Mouse (Mus musculus): Measurements from ENCODE around the gene Scn1b. TPM values are rescaled to one million over a fixed set of nuclear protein-coding genes. Genes with fewer than 3 reads are reported as not detected.
A peak's percentile ranks its signal among the peaks of the same experiment; 100 is the strongest.

Gene Scn1b
- total and polyA plus RNA-seq, 3 experiments: 31.8 to 41.9 (median 32.5) TPM

DNA sequence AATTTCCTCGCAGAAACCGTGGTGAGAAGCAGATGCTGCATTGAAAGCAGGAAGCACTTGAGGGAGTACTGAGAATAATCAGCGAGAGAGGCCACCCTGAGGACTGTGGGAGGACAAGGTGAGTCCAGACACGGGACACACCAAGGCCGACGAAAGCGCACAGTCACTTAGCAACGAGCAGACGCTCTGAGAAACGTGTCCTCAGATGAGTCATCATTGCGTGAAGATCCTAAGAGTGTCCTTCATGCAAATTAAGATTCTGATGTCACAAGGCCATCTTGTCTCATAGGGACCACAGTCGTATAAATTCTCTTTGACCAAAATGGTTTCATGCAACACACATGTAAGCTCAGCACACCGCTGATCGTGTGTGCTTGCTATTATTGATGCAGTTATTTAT lies 26.0 kb downstream of the Scn1b start:
- Histone ChIP-seq H3K79me2 (replicated peaks; ENCODE audit: control insufficient read depth, insufficient read depth, low read length) (no peaks in the 10 kb centered on the region), H3K27ac (no peak overlapping the region), H3K9ac (ENCODE audit: low read depth, low read length) (no peak overlapping the region), H3K27me3 (ENCODE audit: control insufficient read depth, insufficient read depth, low read length) (no peaks in the 10 kb centered on the region; the same call in 1 of the 2 replicates), H3K36me3 (ENCODE audit: control insufficient read depth, insufficient read depth, low read length) (no peaks in the 10 kb centered on the region), H3K4me3 (no peak overlapping the region), H3K4me1 (ENCODE audit: control insufficient read depth, insufficient read depth, low read length) (no peaks in the 10 kb centered on the region)
- TF ChIP-seq EP300 (IDR thresholded peaks at IDR 0.05; ENCODE audit: insufficient read depth, low read depth, low read length): no peak
- no peak for TF ChIP-seq POLR2A (IDR thresholded peaks at IDR 0.05; ENCODE audit: insufficient read depth, low read depth, low read length)
- no peak for TF ChIP-seq CTCF (IDR thresholded peaks at IDR 0.05)
- intact Hi-C loops (cut with DNase I): no loop called here
- 65% methylated on average over 14 of the region's 14 CpGs for WGBS
- no peak for DNase-seq

DNA sequence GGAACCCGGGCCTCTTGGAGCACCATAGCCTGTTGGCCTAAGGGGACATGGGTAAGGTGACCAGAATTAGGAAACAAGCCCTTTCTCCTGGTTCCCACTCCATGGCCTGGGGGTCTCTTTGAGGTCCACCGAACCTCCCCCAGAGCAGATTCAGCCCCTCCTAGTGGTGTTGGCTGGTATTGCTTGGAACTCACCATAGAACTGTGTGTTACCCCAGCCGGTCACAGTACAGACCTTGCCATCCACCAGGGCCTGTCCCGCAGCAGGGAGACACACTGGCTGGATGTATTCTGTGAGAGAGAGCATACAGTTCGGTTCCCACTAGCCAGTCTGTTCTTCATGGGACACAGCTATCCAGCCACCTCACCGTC lies 27.2 kb downstream of the Scn1b start:
- H3K27ac ChIP-seq: no peak overlapping the region
- TF ChIP-seq CTCF (IDR thresholded peaks at IDR 0.05) (peak; percentile 35), POLR2A (IDR thresholded peaks at IDR 0.05; ENCODE audit: insufficient read depth, low read depth, low read length) (no peak)
- no peaks in the 10 kb centered on the region; the same call in 1 of the 2 replicates for H3K27me3 ChIP-seq (ENCODE audit: control insufficient read depth, insufficient read depth, low read length)
- no peak for DNase-seq
- intact Hi-C loops (cut with DNase I): loop anchor here (5.0 kb wide), 2 partner anchors 107 to 142 kb away; partner anchors contain the start of gene Usf2
- H3K9ac ChIP-seq (ENCODE audit: low read depth, low read length): no peak overlapping the region
- H3K4me3 ChIP-seq: no peak overlapping the region
- no peaks in the 10 kb centered on the region for H3K79me2 ChIP-seq (replicated peaks; ENCODE audit: control insufficient read depth, insufficient read depth, low read length)
- no peaks in the 10 kb centered on the region for H3K4me1 ChIP-seq (ENCODE audit: control insufficient read depth, insufficient read depth, low read length)
- 89% methylated on average over 6 of the region's 6 CpGs for WGBS
- no peaks in the 10 kb centered on the region for H3K36me3 ChIP-seq (ENCODE audit: control insufficient read depth, insufficient read depth, low read length)

DNA sequence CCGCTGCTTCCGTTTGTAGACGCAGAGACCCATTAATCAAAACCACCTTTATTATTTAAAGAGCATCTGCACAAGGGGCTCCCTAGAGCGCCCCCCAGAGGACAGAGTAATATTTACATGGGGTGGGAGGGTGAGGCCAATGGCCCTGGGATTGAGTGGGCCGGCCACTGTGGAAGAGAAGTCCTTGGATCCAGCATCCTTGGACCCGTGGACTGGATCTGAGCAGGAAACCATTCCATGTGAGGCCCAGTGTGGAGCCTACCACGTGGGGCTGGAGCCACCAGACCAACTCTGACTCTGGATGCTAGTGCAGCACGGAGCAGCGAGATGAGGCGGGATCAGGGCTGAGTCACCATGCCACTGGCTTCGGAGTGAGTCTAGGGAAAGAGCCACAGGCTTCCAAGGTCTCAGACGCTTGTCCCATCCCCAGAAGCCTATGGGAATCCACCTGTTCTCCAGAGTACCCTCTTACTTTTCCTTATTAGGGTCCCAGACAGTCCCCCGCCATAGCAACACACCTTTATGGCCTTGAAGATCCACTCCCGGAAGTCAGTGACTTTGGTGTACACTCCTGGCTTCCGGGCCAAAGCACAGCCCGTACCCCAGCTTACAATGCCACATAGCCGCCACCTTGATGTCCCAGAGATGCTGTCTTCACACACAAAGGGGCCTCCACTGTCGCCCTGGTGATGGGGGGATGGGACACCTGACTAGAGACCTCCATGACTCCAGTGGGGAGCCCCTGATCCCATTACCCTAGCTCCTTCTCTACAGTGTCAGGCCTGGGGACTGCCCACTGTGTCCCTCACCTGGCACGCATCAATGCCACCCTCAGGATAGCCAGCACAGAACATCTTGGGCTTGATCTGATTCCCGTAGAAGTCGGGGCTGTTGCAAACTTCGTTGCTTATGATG lies 27.8 kb downstream of the Scn1b start:
- Histone ChIP-seq H3K36me3 (ENCODE audit: control insufficient read depth, insufficient read depth, low read length) (no peaks in the 10 kb centered on the region), H3K9ac (ENCODE audit: low read depth, low read length) (no peak overlapping the region), H3K27ac (no peak overlapping the region; the same call in 1 of the 2 replicates), H3K79me2 (replicated peaks; ENCODE audit: control insufficient read depth, insufficient read depth, low read length) (no peaks in the 10 kb centered on the region), H3K4me1 (ENCODE audit: control insufficient read depth, insufficient read depth, low read length) (no peaks in the 10 kb centered on the region), H3K27me3 (ENCODE audit: control insufficient read depth, insufficient read depth, low read length) (no peaks in the 10 kb centered on the region; the same call in 1 of the 2 replicates), H3K4me3 (no peak overlapping the region)
- intact Hi-C loops (cut with DNase I): loop anchor here (5.0 kb wide), 2 partner anchors 107 to 142 kb away; partner anchors contain the start of gene Usf2
- 76% methylated on average over 22 of the region's 22 CpGs for WGBS
- TF ChIP-seq POLR2A (IDR thresholded peaks at IDR 0.05; ENCODE audit: insufficient read depth, low read depth, low read length) (no peak), CTCF (IDR thresholded peaks at IDR 0.05) (peak; percentile 52), EP300 (IDR thresholded peaks at IDR 0.05; ENCODE audit: insufficient read depth, low read depth, low read length) (no peak)
- no peak for DNase-seq

- peak overlapping the region; percentile 24; the same call in 1 of the 2 replicates for H3K4me3 ChIP-seq
- H3K27ac ChIP-seq: peak overlapping the region; percentile 47
- H3K79me2 ChIP-seq (replicated peaks; ENCODE audit: control insufficient read depth, insufficient read depth, low read length): no peaks in the 10 kb centered on the region
- peak; percentile 91 for DNase-seq
- no peak overlapping the region for H3K9ac ChIP-seq (ENCODE audit: low read depth, low read length)
- WGBS: 52% methylated on average over 20 of the region's 20 CpGs
- H3K27me3 ChIP-seq (ENCODE audit: control insufficient read depth, insufficient read depth, low read length): no peaks in the 10 kb centered on the region
- H3K36me3 ChIP-seq (ENCODE audit: control insufficient read depth, insufficient read depth, low read length): no peaks in the 10 kb centered on the region
- TF ChIP-seq CTCF (IDR thresholded peaks at IDR 0.05) (peak; percentile 93), POLR2A (IDR thresholded peaks at IDR 0.05; ENCODE audit: insufficient read depth, low read depth, low read length) (peak; percentile 40; the same call in 1 of the 2 replicates), EP300 (IDR thresholded peaks at IDR 0.05; ENCODE audit: insufficient read depth, low read depth, low read length) (0 out of 2 replicates have a peak, but pooled peaks have one; percentile 43)
- H3K4me1 ChIP-seq (ENCODE audit: control insufficient read depth, insufficient read depth, low read length): no peaks in the 10 kb centered on the region
- intact Hi-C loops (cut with DNase I): loop anchor here (1.0 to 5.0 kb wide), 4 partner anchors 19 to 140 kb away; partner anchors contain the start of genes Lgi4 and Usf2
These were observed 29.1 kb downstream of the Scn1b start for GRCm38 (mm10) chr7:31097583-31098248.

DNA sequence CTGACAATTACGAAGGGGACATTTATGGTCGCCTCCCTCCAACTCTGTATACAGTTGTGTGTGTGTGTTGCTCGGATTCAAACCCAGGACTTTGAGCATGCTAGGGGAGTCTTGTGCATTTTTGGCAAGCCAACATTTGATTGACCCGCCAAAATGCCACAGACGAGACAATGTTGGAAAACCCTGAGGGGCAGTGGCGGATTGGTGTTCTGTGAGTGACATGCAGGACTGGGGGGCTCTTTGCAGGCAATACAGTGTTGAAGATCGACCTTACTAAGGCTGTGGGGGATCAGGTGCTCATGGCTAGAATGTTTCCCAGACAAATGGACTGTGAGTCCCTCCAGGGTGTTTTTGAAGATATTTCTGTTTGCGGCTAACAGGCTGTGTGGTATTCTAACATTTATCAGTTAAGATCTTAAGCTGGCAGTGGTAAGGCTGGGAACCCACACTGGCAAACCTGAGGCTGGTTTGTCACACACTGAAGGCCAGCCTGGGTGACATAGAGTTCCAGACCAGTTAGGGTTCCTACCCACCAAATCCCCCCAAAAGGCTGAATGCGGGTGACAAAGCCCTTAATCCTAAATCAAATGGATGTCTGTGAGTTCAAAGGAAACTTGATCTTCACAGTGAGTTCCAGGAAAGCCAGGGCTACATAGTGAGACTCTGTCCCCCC lies 29.8 kb downstream of the Scn1b start:
- H3K36me3 ChIP-seq (ENCODE audit: control insufficient read depth, insufficient read depth, low read length): no peaks in the 10 kb centered on the region
- DNase-seq: no peak
- H3K27ac ChIP-seq: no peak overlapping the region; the same call in 1 of the 2 replicates
- H3K4me3 ChIP-seq: no peak overlapping the region
- H3K79me2 ChIP-seq (replicated peaks; ENCODE audit: control insufficient read depth, insufficient read depth, low read length): no peaks in the 10 kb centered on the region
- intact Hi-C loops (cut with DNase I): loop anchor here (1.0 to 5.0 kb wide), 4 partner anchors 18 to 140 kb away; partner anchors contain the start of genes Lgi4 and Usf2
- TF ChIP-seq CTCF (IDR thresholded peaks at IDR 0.05) (no peak), EP300 (IDR thresholded peaks at IDR 0.05; ENCODE audit: insufficient read depth, low read depth, low read length) (no peak), POLR2A (IDR thresholded peaks at IDR 0.05; ENCODE audit: insufficient read depth, low read depth, low read length) (no peak)
- no peaks in the 10 kb centered on the region for H3K4me1 ChIP-seq (ENCODE audit: control insufficient read depth, insufficient read depth, low read length)
- no peaks in the 10 kb centered on the region for H3K27me3 ChIP-seq (ENCODE audit: control insufficient read depth, insufficient read depth, low read length)
- WGBS: 79% methylated on average over 9 of the region's 9 CpGs
- H3K9ac ChIP-seq (ENCODE audit: low read depth, low read length): no peak overlapping the region
